Mouse (Mus musculus): ENCODE measurements around the gene Neu1. TPM values are rescaled to one million over a fixed set of nuclear protein-coding genes. Genes with fewer than 3 reads are reported as not detected.
"Not testable (repeated sequence)": the region's sequence is repeated elsewhere in the genome, so short reads cannot be mapped to it uniquely, and the experiment has no call there.

Gene Neu1
- polyA plus RNA-seq (2015; fragmentation: Nextera tagmentation; extraction: Ambion mirVana), result 25.7 and 28.2 TPM in 2 replicates

DNA sequence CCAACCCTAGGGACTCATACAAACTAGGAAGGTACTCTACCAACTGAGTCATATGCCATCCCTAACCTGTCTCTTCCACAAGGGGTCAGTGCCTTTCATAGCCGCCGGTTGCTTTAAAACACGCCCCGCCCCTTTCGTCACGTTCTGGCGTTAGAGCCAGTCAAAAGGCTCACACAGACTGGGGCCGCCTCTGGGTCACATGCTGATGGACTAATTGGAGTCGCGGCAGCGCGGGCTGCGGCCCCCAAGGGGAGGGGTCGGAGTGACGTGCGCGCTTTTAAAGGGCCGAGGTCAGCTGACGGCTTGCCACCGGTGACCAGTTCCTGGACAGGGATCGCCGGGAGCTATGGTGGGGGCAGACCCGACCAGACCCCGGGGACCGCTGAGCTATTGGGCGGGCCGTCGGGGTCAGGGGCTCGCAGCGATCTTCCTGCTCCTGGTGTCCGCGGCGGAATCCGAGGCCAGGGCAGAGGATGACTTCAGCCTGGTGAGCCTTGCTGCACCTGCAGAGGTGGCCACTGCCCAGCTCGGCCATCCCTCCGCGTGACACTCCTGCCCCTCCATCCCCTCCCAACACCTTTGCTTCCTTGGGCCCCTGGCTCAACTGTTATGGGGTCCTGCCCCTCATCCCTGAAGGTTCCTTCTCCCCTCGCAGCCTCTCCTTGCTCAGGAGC, at the start of gene Neu1:
Gene Neu1, plus strand, starts transcription at position 193 of the 674 bp plus-strand sequence.
- peak; percentile 95 for DNase-seq (ENCODE audit: low spot score)

DNA sequence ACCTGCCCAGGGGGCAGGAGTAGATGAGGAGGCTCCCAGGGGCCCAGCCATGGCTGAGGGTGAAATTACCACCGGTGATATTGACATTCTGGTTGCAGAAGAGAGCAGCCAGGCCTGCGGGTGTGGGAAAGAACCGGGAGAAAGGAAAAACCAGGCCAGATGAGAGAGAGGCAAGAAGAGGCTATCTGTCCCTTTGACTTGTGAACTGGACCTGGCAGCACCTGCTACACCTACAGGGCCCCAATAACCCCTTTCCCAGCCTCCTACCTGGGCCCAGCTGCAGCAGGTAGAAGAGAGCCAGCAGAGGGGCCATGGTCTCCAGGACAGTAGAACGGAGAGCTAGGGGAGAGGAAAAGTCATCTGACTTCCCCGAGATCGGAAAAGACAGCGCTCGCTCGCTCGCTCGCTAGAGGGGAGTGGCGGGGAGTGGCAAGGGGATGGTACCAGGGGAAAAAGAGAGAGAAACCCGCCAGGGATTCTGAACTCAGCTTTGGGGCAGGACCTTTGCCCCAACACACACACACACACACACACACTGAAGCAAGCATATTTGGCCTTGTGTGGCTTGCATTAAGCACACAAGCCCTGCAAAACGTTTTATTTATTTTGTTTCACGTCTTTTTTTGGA, 49.3 kb upstream of the Neu1 start, which contains the start of gene Gm20547:
Gene Gm20547, minus strand, starts transcription at position 360 of the 628 bp plus-strand sequence.
- DNase-seq (ENCODE audit: low spot score), result no peak

DNA sequence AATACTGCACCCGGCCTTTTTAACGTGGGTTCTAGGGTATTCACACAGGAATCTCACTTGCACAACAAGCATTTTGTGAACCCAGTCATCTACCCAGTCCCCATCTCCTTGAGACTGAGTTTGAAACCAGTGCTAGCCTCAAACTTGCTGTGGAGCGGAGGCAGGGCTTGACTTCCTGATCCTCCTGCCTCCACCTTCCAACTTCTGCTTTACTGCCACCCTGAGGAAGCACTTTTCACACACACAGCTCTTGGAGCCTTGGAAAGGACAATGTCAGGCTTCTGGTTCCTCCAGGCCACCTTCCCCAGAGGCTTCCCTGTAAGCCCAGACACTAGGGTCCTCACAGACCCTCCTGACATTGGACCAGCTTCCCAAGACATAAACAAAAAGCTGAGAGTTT, 47.7 kb upstream of the Neu1 start:
- no peak for DNase-seq (ENCODE audit: low spot score)

DNA sequence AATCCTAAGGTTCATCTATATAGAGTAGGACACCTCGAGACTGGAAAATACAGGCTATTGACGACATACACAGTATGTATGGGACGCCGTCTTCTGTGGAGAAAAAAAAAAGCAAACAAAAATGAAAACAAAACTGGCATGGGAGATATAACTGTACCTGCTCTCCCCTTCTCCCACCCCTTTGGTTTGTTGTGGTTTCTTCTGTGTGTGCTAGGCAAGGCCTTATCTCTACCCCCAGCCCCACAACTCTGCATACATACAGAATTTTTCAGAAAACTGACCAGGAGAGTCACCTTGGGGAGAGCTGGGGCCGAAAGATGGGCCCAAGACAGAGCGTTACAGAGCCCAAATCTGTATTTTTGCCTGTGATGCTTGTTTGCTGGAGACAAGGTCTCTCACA, 46.3 kb upstream of the Neu1 start:
- DNase-seq (ENCODE audit: low spot score), result no peak

DNA sequence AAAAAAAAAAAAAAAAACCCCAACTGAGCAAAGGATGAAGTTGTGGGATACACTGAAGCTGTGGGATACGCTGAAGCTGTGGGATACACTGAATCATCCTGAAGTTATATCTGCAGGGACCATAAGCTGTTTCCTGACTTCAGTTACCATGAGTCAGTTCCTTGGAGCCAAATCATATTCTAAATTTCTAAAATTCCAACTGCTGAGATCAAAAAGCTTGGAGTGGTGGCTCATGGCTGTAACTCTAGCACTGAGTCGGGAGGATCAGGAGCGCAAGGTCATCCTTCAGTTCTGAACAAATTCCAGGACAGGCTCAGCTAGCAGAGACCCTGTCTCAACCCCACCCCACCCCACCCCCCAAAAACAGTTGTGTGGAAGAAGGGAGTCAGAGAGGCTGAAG, 45.4 kb upstream of the Neu1 start:
- DNase-seq (ENCODE audit: low spot score), result no peak

DNA sequence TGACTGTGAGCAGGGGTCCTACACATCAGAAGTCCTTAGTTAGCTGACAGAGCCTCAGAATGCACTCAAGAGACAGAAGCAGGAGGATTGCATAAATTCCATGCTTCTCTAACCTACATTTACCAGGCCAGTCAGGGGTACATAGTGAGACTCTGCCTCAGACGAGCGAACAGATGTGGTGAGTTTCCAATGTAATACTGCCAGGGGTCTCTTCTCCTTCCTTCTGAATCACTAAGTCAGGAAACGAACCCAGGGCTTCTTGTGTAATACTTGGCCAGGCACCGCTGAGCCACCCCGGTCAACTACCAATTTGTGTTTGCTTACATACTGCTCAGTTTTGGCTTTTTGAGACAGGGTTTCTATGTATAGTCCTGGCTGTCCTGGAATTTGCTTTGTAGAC, 43.1 kb upstream of the Neu1 start:
- DNase-seq (ENCODE audit: low spot score), result no peak

DNA sequence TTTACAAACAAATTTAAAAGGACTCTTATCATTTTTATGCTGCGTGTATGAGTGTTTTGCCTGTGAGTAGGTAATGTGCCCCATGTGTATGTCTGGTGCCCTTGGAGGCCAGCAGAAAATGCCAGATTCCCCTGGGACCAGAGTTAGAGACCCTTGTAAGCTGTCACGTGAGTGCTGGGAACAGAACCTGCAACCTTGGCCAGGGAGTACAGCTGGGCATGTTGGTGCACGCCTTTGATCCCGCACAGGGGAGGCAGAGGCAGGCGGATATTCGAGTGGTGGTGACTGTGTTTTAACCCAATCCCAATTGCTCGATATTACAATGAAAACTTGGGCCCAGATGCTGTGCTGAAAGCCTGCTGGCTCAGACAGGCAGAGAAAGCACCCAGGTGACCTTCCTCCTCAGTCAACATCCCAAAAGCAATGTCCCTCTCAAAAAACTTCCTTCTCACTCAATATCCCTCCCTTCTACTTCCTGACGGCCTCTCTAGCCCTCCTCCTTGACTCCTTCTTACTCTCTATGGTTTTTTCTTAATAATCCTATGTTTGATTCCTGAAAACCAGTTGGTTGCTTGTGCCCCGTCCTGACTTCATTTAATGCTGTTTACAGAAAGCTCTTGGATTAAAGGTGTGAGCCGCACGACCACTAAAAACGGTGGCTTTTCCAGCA, 40.8 kb upstream of the Neu1 start:
- DNase-seq (ENCODE audit: low spot score), result no peak

DNA sequence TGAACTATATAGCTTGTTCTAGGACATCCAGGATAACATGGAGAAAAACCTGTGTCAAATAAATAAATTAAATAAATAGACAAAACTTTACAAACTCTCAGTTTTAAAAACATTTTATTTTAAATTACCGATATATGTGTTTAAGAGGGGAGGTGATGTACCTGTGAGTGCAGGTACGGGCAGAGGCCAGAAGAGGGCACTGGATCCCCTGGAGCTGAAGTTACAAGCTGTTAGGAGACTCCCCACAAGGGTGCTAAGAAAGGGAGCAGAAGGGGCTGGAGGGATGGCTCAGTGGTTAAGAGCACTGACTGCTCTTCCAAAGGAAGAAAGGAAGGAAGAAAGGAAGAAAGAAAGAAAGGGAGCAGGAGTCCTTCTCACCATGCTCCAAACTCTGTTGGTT, 39.7 kb upstream of the Neu1 start:
- no peak for DNase-seq (ENCODE audit: low spot score)

DNA sequence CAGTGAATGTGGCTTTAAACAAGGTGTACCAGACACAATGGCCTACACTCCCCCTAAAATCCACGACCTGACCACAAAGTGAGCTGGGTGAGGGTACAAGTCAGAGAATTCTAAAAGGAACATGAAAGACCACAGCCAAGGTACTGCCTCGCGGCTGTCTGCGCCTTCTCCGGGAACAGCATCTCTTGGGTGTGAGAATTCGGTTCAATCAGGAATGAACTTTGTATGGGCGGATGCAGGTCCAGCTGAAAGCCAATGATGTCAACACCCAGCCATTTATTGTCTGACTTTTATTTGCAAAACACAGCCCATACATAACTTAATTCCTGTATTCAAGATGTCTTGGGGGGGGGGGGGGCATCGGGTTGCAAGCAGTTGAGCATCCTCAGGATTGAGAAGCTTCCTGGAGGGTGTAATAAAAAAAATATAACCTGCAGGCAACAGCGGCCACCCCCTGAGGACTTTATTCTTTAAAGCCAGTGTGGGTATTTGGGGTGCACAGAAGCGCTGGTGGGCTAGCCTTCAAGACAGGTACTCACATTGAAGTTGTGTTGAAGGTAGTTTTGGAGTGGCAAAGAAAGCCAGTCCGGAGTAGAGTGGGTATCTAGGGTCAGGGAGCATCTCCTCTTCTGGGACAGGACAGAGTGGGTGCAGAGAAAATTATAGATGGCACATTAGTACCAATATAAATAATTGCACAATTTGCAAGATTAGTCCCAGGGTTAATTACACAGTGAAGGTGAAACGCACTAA, 37.8 kb upstream of the Neu1 start:
- DNase-seq (ENCODE audit: low spot score), result no peak

DNA sequence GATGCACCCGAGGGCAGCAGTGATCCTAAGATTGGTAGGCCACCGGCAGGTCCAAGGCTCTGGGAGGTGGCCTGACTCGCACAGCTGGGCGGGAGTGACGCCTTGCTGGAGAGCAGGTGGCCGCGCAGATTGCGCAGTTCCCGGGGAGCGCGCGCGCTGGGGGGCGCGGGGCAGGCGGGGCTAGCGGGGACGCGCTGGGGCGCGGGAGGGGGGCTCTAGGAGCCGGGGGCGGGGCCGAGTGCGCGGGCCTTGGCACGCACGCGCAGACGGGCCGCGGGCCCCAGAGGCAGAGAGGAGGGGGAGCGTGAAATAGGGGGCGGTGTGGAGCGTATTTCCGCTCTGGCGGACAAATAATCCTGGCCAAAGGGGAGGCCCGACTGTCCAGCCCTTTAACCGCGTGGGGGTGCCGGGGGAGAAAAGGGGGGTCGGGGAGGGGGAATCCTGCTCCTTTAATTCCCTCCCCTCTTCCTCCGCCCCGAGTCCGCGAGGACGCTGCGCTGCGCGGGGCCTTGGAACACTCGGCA, 36.9 kb upstream of the Neu1 start:
- DNase-seq (ENCODE audit: low spot score), result peak; percentile 95

DNA sequence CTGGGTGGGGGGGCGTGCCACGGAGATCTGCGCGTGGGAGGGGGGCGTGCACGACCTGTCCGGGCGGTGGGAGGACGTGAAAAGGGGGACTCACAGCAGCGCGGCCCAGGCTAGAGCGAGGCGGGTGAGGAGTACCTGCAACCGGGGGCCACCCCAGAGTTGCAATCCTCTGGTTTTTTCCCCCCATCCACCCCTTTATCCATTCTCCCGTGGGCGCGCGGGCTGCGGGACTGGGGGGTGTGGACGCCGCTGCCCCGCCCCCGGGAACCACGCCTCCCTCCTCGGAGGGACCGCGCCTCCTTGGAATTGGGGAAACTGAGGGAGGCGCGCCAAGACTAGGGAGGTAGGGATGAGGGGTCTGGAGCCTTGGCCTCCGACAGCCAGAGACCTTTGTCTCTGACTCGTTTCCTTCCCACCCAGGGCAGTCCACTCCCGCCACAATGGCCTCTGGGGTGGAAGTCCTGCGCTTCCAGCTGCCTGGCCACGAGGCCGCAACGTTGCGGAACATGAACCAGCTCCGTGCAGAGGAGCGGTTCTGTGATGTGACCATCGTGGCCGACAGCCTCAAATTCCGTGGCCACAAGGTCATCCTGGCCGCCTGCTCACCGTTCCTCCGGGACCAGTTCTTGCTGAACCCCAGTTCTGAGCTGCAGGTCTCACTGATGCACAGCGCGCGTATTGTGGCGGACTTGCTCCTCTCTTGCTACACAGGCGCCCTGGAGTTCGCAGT, 36.1 kb upstream of the Neu1 start:
- DNase-seq (ENCODE audit: low spot score), result no peak

DNA sequence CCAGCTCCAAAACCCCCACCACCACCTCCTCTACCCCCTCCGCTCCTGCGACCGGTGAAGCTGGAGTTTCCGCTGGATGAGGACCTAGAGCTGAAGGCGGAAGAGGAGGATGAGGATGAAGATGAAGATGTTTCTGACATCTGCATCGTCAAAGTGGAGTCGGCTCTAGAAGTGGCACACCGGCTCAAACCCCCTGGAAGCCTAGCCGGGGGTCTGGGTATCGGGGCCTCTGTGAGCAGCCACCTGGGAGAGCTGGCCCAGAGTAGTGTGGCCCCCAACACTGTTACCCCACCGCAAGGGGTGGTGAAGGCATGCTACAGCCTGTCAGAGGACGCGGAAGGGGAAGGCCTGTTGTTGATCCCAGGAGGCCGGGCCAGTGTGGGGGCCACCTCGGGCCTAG, 35.3 kb upstream of the Neu1 start:
- peak; percentile 6 for DNase-seq (ENCODE audit: low spot score)

DNA sequence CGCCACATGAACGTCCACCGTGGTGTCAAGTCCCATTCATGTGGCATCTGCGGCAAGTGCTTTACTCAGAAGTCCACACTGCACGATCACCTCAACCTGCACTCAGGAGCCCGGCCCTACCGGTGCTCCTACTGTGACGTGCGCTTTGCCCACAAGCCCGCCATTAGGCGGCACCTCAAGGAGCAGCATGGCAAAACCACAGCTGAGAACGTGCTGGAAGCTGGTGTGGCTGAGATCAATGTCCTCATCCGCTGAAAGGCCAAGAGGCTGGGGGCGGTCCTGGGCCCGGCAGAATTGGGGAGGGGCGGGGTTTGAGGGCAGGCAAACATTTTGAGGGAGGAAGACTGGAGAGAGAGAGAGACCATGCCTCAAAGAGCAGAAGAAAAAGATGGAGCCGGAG, 34.7 kb upstream of the Neu1 start:
- peak; percentile 52 for DNase-seq (ENCODE audit: low spot score)

DNA sequence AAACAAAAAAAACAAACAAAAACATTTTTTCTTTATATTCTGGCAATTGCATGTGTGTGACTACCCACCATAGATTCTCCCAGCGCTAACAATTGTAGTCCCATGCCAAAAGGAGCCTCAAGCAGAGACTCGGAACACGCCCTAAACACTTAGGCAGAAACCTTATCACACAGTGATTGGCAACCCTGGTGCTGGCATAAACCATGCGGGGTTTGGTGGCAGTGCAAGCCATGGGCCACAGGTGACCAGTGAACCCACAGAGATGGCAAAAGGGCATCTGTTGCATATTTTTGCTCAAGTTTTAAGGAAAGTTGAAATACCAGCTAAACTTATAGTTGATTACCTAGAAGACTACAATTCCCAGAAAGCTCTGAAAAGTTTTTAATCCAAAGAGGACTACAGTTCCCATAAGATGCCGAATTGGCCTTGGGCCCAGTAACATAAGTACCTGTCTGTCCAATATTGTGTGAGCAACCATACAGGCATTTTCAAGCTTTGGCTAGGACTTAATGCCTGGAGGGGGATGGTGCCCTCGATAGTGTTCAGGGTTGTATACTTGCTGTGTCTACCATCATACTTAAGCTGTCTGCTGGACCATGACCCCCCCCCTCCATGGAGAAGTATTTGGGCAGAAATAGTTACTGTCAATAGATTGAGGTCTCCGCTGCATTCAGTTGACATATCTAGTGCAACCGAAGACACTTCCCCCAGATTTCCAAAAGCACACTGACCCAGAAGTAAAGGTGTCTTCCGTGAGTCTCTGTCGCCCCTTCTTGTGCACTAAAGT, 33.5 kb upstream of the Neu1 start:
- peak; percentile 4 for DNase-seq (ENCODE audit: low spot score)

DNA sequence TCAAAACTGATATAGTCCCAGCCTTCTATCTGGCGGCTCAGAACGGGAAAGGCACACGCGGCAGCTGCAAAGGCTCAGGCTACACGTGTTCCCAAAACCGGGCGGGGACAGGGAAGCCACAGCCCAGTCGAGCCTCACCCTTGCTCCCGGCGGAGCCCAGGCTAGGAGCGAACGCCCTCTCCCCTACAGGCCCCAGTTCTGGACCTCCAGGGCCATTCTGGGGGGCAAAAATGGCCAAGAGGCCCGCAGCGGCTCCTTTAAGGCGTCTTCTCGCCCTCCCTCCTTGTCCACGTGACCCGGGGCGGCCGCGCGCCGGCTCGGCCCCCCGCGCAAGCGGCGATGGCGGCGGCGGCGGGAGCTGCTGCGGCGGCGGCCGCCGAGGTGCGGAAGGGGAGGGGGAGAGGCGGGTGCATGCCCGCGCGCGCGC, 32.9 kb upstream of the Neu1 start, which contains the start of the genes C2 and Ehmt2:
Gene C2, minus strand, starts transcription at position 106 of the 427 bp plus-strand sequence.
Gene Ehmt2, plus strand, starts transcription at position 310 of the 427 bp plus-strand sequence.
- DNase-seq (ENCODE audit: low spot score), result peak; percentile 78

DNA sequence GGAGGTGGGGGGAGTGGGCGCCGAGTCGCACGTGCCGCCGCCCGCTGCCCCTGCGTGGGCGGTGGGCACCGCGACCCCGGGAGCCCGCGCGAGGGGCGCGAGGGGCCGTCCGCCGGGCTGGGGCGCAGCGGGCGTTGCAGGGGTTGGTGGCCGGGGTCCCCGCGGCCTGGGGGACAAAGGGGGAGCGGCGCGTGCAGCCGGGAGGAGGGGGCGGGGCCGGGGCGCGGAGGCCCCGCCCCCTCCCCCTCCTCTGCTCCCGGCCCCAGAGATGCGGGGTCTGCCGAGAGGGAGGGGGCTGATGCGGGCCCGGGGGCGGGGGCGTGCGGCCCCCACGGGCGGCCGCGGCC, 32.4 kb upstream of the Neu1 start:
- DNase-seq (ENCODE audit: low spot score), result no peak

DNA sequence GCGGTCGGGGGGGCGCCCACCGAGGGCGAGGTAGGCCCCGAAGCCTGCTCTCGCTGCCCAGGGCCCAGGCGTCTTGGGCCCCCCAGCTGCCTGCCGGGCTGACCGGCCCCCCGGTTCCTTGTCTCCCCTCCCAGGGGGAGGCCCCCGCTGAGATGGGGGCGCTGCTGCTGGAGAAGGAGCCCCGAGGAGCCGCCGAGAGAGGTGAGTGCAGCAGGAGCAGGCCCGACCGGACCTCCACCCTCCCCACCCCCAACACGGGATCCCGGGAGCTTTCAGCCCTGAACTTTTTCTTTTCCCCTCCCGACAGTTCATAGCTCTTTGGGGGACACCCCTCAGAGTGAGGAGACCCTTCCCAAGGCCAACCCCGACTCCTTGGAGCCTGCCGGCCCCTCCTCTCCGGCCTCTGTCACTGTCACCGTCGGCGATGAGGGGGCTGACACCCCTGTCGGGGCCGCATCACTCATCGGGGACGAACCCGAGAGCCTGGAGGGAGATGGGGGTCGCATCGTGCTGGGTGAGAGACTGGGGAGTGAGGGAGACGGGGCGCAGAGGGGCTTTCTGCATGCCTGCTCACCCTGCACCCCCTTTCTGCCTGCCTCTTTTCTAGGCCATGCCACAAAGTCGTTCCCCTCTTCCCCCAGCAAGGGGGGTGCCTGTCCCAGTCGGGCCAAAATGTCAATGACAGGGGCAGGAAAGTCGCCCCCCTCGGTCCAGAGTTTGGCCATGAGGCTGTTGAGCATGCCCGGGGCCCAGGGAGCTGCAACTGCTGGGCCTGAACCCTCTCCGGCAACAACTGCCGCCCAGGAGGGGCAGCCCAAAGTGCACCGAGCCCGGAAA, 31.8 kb upstream of the Neu1 start:
- peak; percentile 47 for DNase-seq (ENCODE audit: low spot score)

DNA sequence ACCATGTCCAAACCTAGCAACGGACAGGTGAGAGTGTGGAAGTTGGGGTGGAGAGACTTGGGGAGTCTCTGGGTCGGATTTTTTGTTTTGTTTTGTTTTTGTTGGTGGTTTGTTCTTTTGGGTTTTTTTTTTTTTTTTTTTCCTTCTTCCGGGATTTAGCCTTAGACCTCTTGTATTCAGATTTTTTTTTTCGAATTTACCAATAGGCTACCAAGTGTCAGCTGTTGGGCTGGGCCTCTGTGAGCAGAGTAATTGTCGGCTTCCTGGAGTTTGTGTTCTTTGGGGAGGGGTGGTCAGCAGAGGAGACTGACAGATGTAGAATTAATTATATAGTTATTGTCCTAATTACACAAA, 31.2 kb upstream of the Neu1 start:
- DNase-seq (ENCODE audit: low spot score), result no peak

DNA sequence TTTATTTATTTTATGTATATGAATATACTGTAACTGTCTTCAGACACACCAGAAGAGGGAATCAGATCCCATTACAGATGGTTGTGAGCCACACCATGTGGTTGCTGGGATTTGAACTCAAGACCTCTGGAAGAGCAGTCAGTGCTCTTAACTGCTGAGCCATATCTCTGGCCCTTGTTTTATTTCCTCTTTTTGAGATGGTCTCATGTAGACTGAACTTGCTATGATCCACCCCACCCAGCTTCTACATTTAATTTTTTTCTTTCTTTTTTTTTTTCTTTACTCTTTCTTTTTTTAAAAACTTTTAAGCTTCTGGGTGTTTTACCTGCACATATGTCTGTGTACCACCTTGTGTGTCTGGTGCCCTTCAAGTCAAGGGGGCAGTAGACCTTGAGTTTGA, 30.2 kb upstream of the Neu1 start:
- not testable (repeated sequence) for DNase-seq (ENCODE audit: low spot score)
